Mouse (Mus musculus) MEL (cell line): ENCODE data around the gene Zfp362.

Experiments
- CHD1 ChIP-seq: IDR thresholded peaks from 2 replicates; pipeline ENCODE4 v1.6.1; 2012; ENCODE audit warnings: low read depth, mild to moderate bottlenecking, inconsistent platforms, low read length, improper control_type of control experiment
- CTCF ChIP-seq, 3 experiments: IDR thresholded peaks in 2 of 3; conservative IDR thresholded peaks in 1 of 3; 2 replicates each; pipeline ENCODE4 v1.5.1; 2011 to 2012; ENCODE audit warnings: low read length in 3 of 3, low read depth in 2 of 3, mild to moderate bottlenecking in 2 of 3, improper control_type of control experiment in 1 of 3, inconsistent platforms in 1 of 3, mixed read lengths in 1 of 3, moderate library complexity in 1 of 3; ENCODE audit not compliant: control insufficient read depth in 1 of 3, insufficient read depth in 1 of 3, poor library complexity in 1 of 3, severe bottlenecking in 1 of 3
- EP300 ChIP-seq, 2 experiments: IDR thresholded peaks; 2 replicates each; pipeline ENCODE4 v1.6.1; 2011; ENCODE audit warnings: improper control_type of control experiment in 2 of 2, low read length in 2 of 2, low read depth in 1 of 2, mild to moderate bottlenecking in 1 of 2
- RAD21 ChIP-seq: IDR thresholded peaks from 2 replicates; pipeline ENCODE4 v1.6.1; 2011; ENCODE audit warnings: mild to moderate bottlenecking, low read depth, low read length, improper control_type of control experiment
- TAL1 ChIP-seq: IDR thresholded peaks from 2 replicates; pipeline ENCODE4 v1.6.1; 2012; ENCODE audit warnings: mild to moderate bottlenecking, inconsistent platforms, low read length, moderate library complexity, mixed read lengths
- TBP ChIP-seq: IDR thresholded peaks from 2 replicates; pipeline ENCODE4 v1.8.0; 2011; ENCODE audit warnings: low read depth, low read length, improper control_type of control experiment
- ZKSCAN1 ChIP-seq: IDR thresholded peaks from 2 replicates; pipeline ENCODE4 v1.6.1; 2012; ENCODE audit warnings: low read depth, mild to moderate bottlenecking, inconsistent platforms, low read length, improper control_type of control experiment, moderate library complexity

DNA sequence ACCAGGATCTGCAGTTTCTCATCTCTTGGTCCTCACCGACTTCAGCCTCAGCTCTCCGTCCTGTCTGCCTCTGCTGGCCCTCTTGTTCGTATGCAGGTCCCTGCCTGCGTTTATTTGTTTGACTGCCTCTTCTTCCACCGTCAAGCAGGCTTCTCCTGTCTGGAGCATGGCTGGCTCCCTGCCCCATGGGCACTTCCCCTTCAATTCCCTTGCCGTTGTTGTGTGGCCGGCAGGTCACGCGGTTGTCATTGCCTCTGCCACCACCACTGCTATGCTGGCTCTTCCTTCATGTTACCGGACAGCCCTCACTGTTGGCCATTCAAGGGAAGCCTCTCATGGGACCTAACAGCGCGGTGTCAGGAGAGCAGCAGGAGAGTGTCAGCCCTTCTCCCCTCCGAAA is 37.7 kb downstream of the Zfp362 start:
- TF ChIP-seq TAL1 (no peak), TBP (no peak), RAD21 (no peak), CTCF (IDR thresholded peaks at IDR 0.05 in 2 of 3, conservative IDR thresholded peaks at IDR 0.05 in 1 of 3; ENCODE audit: control insufficient read depth in 1 of 3, insufficient read depth in 1 of 3, low read depth in 2 of 3, low read length in 3 of 3, poor library complexity in 1 of 3, severe bottlenecking in 1 of 3) (no peak), EP300 (IDR thresholded peaks at IDR 0.05; ENCODE audit: low read depth in 1 of 2, low read length in 2 of 2) (no peak), ZKSCAN1 (no peak), CHD1 (no peak)
